Mouse (Mus musculus) small intestine, adult 2 months (tissue): ENCODE data around the gene Hist1h2bg. TPM values are rescaled to one million over a fixed set of nuclear protein-coding genes. Genes with fewer than 3 reads are reported as not detected.

Experiments
- H3K27ac ChIP-seq: fragments of 200-500 bp; 2 replicates; pipeline ENCODE4 v1.5.1; 2012; ENCODE audit warnings: low read depth, low read length, control low read depth, inconsistent platforms; ENCODE audit not compliant: insufficient read depth
- H3K27me3 ChIP-seq: fragments of 200-500 bp; 2 replicates; pipeline ENCODE4 v1.6.1; 2012; ENCODE audit warnings: mild to moderate bottlenecking, moderate library complexity, low read length, inconsistent platforms; ENCODE audit not compliant: control insufficient read depth, insufficient read depth
- H3K36me3 ChIP-seq: fragments of 200-500 bp; 2 replicates; pipeline ENCODE4 v1.6.1; 2012; ENCODE audit warnings: mild to moderate bottlenecking, low read length, control low read depth, inconsistent platforms; ENCODE audit not compliant: control insufficient read depth, insufficient read depth
- H3K4me1 ChIP-seq: fragments of 200-500 bp; 2 replicates; pipeline ENCODE4 v1.6.1; 2012; ENCODE audit warnings: low read length, inconsistent platforms, mixed read lengths; ENCODE audit not compliant: control insufficient read depth, insufficient read depth, insufficient read length
- H3K4me3 ChIP-seq: fragments of 200-500 bp; 2 replicates; pipeline ENCODE4 v1.5.1; 2012; ENCODE audit warnings: low read depth, mild to moderate bottlenecking, control low read depth, inconsistent platforms, low read length, moderate library complexity
- CTCF ChIP-seq: fragments of 200-500 bp; IDR thresholded peaks from 2 replicates; pipeline ENCODE4 v1.5.1; 2012; ENCODE audit warnings: low read depth, mild to moderate bottlenecking, control low read depth, inconsistent platforms, low read length, moderate library complexity, mixed read lengths; ENCODE audit not compliant: insufficient replicate concordance, insufficient read length; ENCODE audit errors: extremely low read depth
- POLR2A ChIP-seq: fragments of 200-500 bp; IDR thresholded peaks from 2 replicates; pipeline ENCODE4 v1.6.1; 2012; ENCODE audit warnings: low read depth, mild to moderate bottlenecking, control low read depth, inconsistent platforms, low read length, moderate library complexity
- WGBS: fragments of 180-500 bp; shearing (Covaris S2); methylation state at CpG from one replicate; pipeline ENCODE4 v1.1.7; 2018; 5-methylcytosine and 5-hydroxymethylcytosine counted together
- polyA plus RNA-seq: library from polyadenylated mRNA; depleted of rRNA; stranded (reverse); fragments of >200 nt; gene quantifications from 2 replicates; pipeline ENCODE4 v1.2.3, GENCODE M21; 2012; rRNA removed

The Hist1h2bg gene
- 32.8 and 51.3 TPM in 2 replicates for polyA plus RNA-seq

GRCm38 (mm10) chr13:23571022-23571503, at the start of gene Hist1h2bg, which contains the start of gene Hist1h2ae:
Gene Hist1h2bg, plus strand, starts transcription at chr13:23571396.
Gene Hist1h2ae, minus strand, starts transcription at chr13:23571220.
- Histone ChIP-seq H3K36me3 (no peaks in the 10 kb centered on the region), H3K27me3 (no peaks in the 10 kb centered on the region), H3K4me3 (peak within 1 kb of the TSS; percentile 69), H3K4me1 (no peaks in the 10 kb centered on the region), H3K27ac (peak within 1 kb of the TSS; percentile 90)
- WGBS: 0% methylated on average over 18 of the region's 18 CpGs
- TF ChIP-seq POLR2A (no peak; the same call in 1 of the 2 replicates), CTCF (no peak)

DNA sequence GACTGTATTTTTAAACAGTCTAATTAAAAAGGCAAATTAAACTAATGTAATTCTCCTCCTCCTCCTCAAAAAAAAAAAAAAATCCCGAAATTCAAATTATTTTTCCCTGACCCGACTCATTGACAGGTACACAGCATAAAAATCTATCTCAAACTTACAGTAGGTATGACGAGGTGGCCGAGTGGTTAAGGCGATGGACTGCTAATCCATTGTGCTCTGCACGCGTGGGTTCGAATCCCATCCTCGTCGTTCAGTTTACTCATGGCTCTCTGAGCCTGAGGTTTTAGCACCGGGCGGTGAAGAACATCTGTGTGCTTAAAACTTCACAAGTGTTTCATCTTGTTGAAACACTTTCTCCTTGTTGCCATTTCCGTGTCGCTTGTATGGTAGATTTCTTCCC, 49.5 kb upstream of the Hist1h2bg start:
- H3K36me3 ChIP-seq: no peaks in the 10 kb centered on the region
- no peaks in the 10 kb centered on the region for H3K4me1 ChIP-seq
- 1% methylated on average over 14 of the region's 14 CpGs for WGBS
- no peaks in the 10 kb centered on the region for H3K27me3 ChIP-seq
- H3K27ac ChIP-seq: no peak overlapping the region
- TF ChIP-seq CTCF (no peak), POLR2A (no peak)
- H3K4me3 ChIP-seq: no peak overlapping the region

GRCm38 (mm10) chr13:23523976-23524375, 47.2 kb upstream of the Hist1h2bg start:
- H3K4me1 ChIP-seq: no peaks in the 10 kb centered on the region
- H3K27me3 ChIP-seq: no peaks in the 10 kb centered on the region
- H3K36me3 ChIP-seq: no peaks in the 10 kb centered on the region
- no peak overlapping the region for H3K27ac ChIP-seq
- 19% methylated on average over 5 of the region's 5 CpGs for WGBS
- no peak overlapping the region for H3K4me3 ChIP-seq
- TF ChIP-seq POLR2A (no peak), CTCF (no peak)

DNA sequence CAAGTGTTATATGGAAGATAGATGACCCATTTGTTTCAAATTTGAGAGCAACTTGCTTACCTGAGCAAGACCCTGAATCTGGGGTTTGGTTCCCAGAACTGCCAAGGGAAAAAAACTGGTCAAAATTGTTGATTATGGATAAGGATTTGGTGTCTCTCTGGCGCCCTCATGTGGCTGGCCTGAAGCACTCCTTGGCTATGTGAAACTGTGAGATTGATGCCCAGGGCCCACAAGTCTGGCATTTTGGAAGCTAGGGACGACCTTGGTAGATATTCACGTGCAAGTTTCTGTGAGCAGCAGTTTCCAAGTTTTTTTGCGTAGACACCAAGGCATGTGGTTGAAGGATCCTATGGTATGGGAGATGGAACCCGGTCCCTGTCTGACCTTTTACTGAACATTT, 46.5 kb upstream of the Hist1h2bg start:
- TF ChIP-seq CTCF (peak; percentile 89; the same call in 1 of the 2 replicates), POLR2A (no peak)
- 13% methylated on average over 5 of the region's 5 CpGs for WGBS

GRCm38 (mm10) chr13:23525901-23526300, 45.3 kb upstream of the Hist1h2bg start:
- no peak for TF ChIP-seq CTCF
- TF ChIP-seq POLR2A: no peak
- H3K36me3 ChIP-seq: no peaks in the 10 kb centered on the region
- no peak overlapping the region for H3K4me3 ChIP-seq
- no peaks in the 10 kb centered on the region for H3K27me3 ChIP-seq
- H3K27ac ChIP-seq: no peak overlapping the region
- WGBS: 11% methylated on average over 10 of the region's 10 CpGs
- H3K4me1 ChIP-seq: no peaks in the 10 kb centered on the region

More for the DNA sequence above, 46.5 kb upstream of the Hist1h2bg start:
- Histone ChIP-seq H3K36me3 (no peaks in the 10 kb centered on the region), H3K27me3 (no peaks in the 10 kb centered on the region), H3K27ac (no peak overlapping the region), H3K4me1 (no peaks in the 10 kb centered on the region), H3K4me3 (no peak overlapping the region)

DNA sequence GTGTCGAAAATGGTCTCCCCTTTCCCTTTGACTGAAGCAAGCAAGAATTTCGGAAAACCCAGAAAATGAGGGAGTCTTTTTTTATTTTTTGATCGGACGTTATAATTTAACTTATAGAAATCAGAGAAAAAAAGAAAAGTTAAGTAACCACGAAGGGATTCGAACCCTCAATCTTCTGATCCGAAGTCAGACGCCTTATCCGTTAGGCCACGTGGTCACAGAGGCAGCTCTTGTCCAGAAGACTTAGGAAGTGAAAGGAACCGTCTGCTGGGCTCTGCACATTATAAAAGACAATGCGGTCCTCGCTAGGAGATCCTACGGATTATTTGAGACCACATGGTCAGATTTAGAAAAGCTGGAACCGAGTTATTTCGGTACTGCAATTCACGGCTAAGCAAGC, 44.9 kb upstream of the Hist1h2bg start:
- Histone ChIP-seq H3K27me3 (no peaks in the 10 kb centered on the region), H3K4me3 (no peak overlapping the region), H3K4me1 (no peaks in the 10 kb centered on the region), H3K27ac (no peak overlapping the region), H3K36me3 (no peaks in the 10 kb centered on the region)
- TF ChIP-seq POLR2A: no peak
- TF ChIP-seq CTCF: no peak
- 2% methylated on average over 17 of the region's 17 CpGs for WGBS

GRCm38 (mm10) chr13:23529005-23529404, 42.2 kb upstream of the Hist1h2bg start:
- H3K36me3 ChIP-seq: no peaks in the 10 kb centered on the region
- H3K27me3 ChIP-seq: no peaks in the 10 kb centered on the region
- H3K4me3 ChIP-seq: no peak overlapping the region
- WGBS: 89% methylated on average over 5 of the region's 5 CpGs
- H3K4me1 ChIP-seq: no peaks in the 10 kb centered on the region; the same call in 1 of the 2 replicates
- no peak overlapping the region for H3K27ac ChIP-seq
- no peak for TF ChIP-seq CTCF
- no peak for TF ChIP-seq POLR2A
